ENCODE assay signal across 27 mouse cellular contexts in genomic region chr13:117827628-117828027, GRCm38 (mm10).
DNase-seq lines count a peak whose midpoint lies in the region; ATAC-seq and TF ChIP-seq lines count a peak whose summit lies in the region.
"Had no signal": no experiment of that assay in that cellular context is flagged by ENCODE, and none has a peak within 500 bp of the region (broad histone marks: within the 10 kb centered on the region; RNA-seq: fewer than 3 reads in every experiment).

No protein-coding gene starts in this region.

- H3K9me3 ChIP-seq in lung, embryonic 14.5 days (ENCODE audit: low read depth, low read length): no peaks in the 10 kb centered on the region
- H3K9me3 ChIP-seq: embryonic facial prominence, embryonic 12.5 days; embryonic facial prominence, embryonic 15.5 days; G1E; heart, embryonic 13.5 days had no signal

- no peaks in the 10 kb centered on the region for H3K4me1 ChIP-seq in lung, embryonic 14.5 days (ENCODE audit: insufficient read depth)
- H3K4me1 ChIP-seq: embryonic facial prominence, embryonic 12.5 days; embryonic facial prominence, embryonic 15.5 days; heart, embryonic 13.5 days had no signal

- 51% methylated on average over 5 of the region's 5 CpGs for WGBS in lung, embryonic 14.5 days

- no peaks in the 10 kb centered on the region for H3K36me3 ChIP-seq in lung, embryonic 14.5 days (ENCODE audit: insufficient read depth)
- H3K36me3 ChIP-seq: embryonic facial prominence, embryonic 12.5 days; embryonic facial prominence, embryonic 15.5 days; G1E; heart, embryonic 13.5 days had no signal

- H3K9ac ChIP-seq in lung, embryonic 14.5 days: no peak overlapping the region
- H3K9ac ChIP-seq: embryonic facial prominence, embryonic 12.5 days; embryonic facial prominence, embryonic 15.5 days; heart, embryonic 13.5 days; hindbrain, embryonic 14.5 days had no signal

- ATAC-seq in lung, embryonic 14.5 days (ENCODE audit: insufficient read depth): peak; percentile 62; the same call in 1 of the 2 replicates
- ATAC-seq: forebrain, embryonic 14.5 days; hindbrain, postnatal 0 days; Patski had no signal

- no peak overlapping the region for H3K27ac ChIP-seq in lung, embryonic 14.5 days (ENCODE audit: low read depth)
- H3K27ac ChIP-seq: embryonic facial prominence, embryonic 12.5 days; embryonic facial prominence, embryonic 15.5 days; heart, embryonic 13.5 days; hindbrain, embryonic 14.5 days; hindbrain, postnatal 0 days had no signal

- DNase-seq in embryo, embryonic 11.5 days (ENCODE audit: low read depth, low spot score): peak; percentile 2
- no peak for DNase-seq in embryo, embryonic 10.5 days (ENCODE audit: low spot score)
- DNase-seq in lung, embryonic 14.5 days: peak; percentile 26
- DNase-seq in lung, postnatal 4 days: no peak
- DNase-seq in urinary bladder, postnatal 14 days (ENCODE audit: low spot score): peak; percentile 3
- DNase-seq in urinary bladder, adult 2 months (ENCODE audit: low spot score): no peak
- DNase-seq in mesoderm, embryonic 11.5 days (ENCODE audit: low read depth, low spot score): peak; percentile 2
- no peak for DNase-seq in thymus, adult 18-20 months
- DNase-seq: adrenal gland, postnatal 10 days; adrenal gland, postnatal 36 days; B cell, adult 2 months; cerebellum, adult 18-20 months; cerebellum, adult 9-10 months; cerebellum, postnatal 14 days; gastrocnemius, postnatal 25 days; heart, adult 18-20 months; heart, postnatal 14 days; heart, postnatal 4 days had no signal

- H3K4me2 ChIP-seq in lung, embryonic 14.5 days: no peak overlapping the region
- H3K4me2 ChIP-seq: embryonic facial prominence, embryonic 12.5 days; embryonic facial prominence, embryonic 15.5 days; heart, embryonic 13.5 days; hindbrain, embryonic 14.5 days had no signal

- TF ChIP-seq CTCF in lung, embryonic 14.5 days (IDR thresholded peaks at IDR 0.05; ENCODE audit: low read depth): no peak

- no peak overlapping the region for H3K4me3 ChIP-seq in lung, embryonic 14.5 days (ENCODE audit: low read depth, low read length)
- H3K4me3 ChIP-seq: embryonic facial prominence, embryonic 12.5 days; embryonic facial prominence, embryonic 15.5 days; heart, embryonic 13.5 days had no signal

- no peaks in the 10 kb centered on the region for H3K27me3 ChIP-seq in lung, embryonic 14.5 days (ENCODE audit: insufficient read depth, low read length)
- H3K27me3 ChIP-seq: CH12.LX; embryonic facial prominence, embryonic 12.5 days; embryonic facial prominence, embryonic 15.5 days; heart, embryonic 13.5 days; Patski had no signal

Comparison
In these comparisons a context has a peak if more than half of its experiments do, and no peak if none do; other contexts are left out.
1. DNase-seq: peak in embryo, embryonic 11.5 days (single experiment), lung, embryonic 14.5 days (single experiment), urinary bladder, postnatal 14 days (single experiment) and mesoderm, embryonic 11.5 days (single experiment); none in embryo, embryonic 10.5 days (single experiment), lung, postnatal 4 days (0 of 2), urinary bladder, adult 2 months (single experiment) and thymus, adult 18-20 months (0 of 2).